Mouse (Mus musculus) hindbrain, embryonic 16.5 days (tissue): ENCODE measurements around the gene Rerg. TPM values are rescaled to one million over a fixed set of nuclear protein-coding genes. Genes with fewer than 3 reads are reported as not detected.
A peak's percentile ranks its signal among the peaks of the same experiment; 100 is the strongest.

ENCODE experiments used
- ATAC-seq: fragments of 200-750 bp; cut with Nextera tagmentation; 2 replicates; pipeline ENCODE4 v1.8.0; 2017; ENCODE audit warnings: moderate TSS enrichment, moderate library complexity
- H3K27ac ChIP-seq: fragments of 300-500 bp; sonication (generic); 2 replicates; pipeline ENCODE4 v1.5.1; 2014; ENCODE audit warnings: low read depth, mild to moderate bottlenecking, control low read depth, low read length, moderate library complexity
- H3K27me3 ChIP-seq: fragments of 300-500 bp; sonication (generic); replicated peaks from 2 replicates; pipeline ENCODE4 v1.6.1; 2014; ENCODE audit warnings: low read length; ENCODE audit not compliant: control insufficient read depth, insufficient read depth
- H3K36me3 ChIP-seq: fragments of 300-500 bp; sonication (generic); 2 replicates; pipeline ENCODE4 v1.6.1; 2014; ENCODE audit warnings: mild to moderate bottlenecking, low read length, moderate library complexity, mixed read lengths; ENCODE audit not compliant: control insufficient read depth, insufficient read depth
- H3K4me1 ChIP-seq: fragments of 300-500 bp; sonication (generic); 2 replicates; pipeline ENCODE4 v1.6.1; 2014; ENCODE audit warnings: low read depth, low read length; ENCODE audit not compliant: control insufficient read depth, insufficient read depth
- H3K4me2 ChIP-seq: fragments of 300-500 bp; sonication (generic); 2 replicates; pipeline ENCODE4 v1.6.1; 2014; ENCODE audit warnings: mild to moderate bottlenecking, low read length, control low read depth, moderate library complexity
- H3K4me3 ChIP-seq: fragments of 300-500 bp; sonication (generic); 2 replicates; pipeline ENCODE4 v1.5.1; 2014; ENCODE audit warnings: mild to moderate bottlenecking, low read length, control low read depth, moderate library complexity
- H3K9ac ChIP-seq: fragments of 300-500 bp; sonication (generic); 2 replicates; pipeline ENCODE4 v1.6.1; 2014; ENCODE audit warnings: low read depth, mild to moderate bottlenecking, control low read depth, low read length, moderate library complexity
- H3K9me3 ChIP-seq: fragments of 300-500 bp; sonication (generic); 2 replicates; pipeline ENCODE4 v1.6.1; 2014; ENCODE audit warnings: mild to moderate bottlenecking, low read length, moderate library complexity; ENCODE audit not compliant: control insufficient read depth
- WGBS: fragments of 180-500 bp; shearing (Covaris S2); extraction: QIAGEN DNeasy Blood & Tissue Kit; methylation state at CpG from one replicate; pipeline ENCODE4 v1.1.7; 2014; 5-methylcytosine and 5-hydroxymethylcytosine counted together
- polyA plus RNA-seq: library from polyadenylated mRNA; unstranded; fragments of >200 nt; fragmentation: Nextera tagmentation; extraction: Ambion mirVana; gene quantifications from 2 replicates; pipeline ENCODE4 v1.2.1, GENCODE M21; 2015

Rerg gene
- polyA plus RNA-seq, 1 experiment from 2014 or later: 9.0 TPM

- Histone ChIP-seq H3K9me3 (no peaks in the 10 kb centered on the region), H3K4me1 (no peaks in the 10 kb centered on the region), H3K27ac (no peak overlapping the region), H3K4me3 (no peak overlapping the region), H3K4me2 (no peak overlapping the region), H3K36me3 (no peaks in the 10 kb centered on the region), H3K9ac (no peak overlapping the region), H3K27me3 (no peaks in the 10 kb centered on the region)
- no peak for ATAC-seq
- WGBS: 96% methylated on average over 3 of the region's 3 CpGs
Observed at GRCm38 (mm10) chr6:137201166-137201565, 30.9 kb upstream of the Rerg start.

DNA sequence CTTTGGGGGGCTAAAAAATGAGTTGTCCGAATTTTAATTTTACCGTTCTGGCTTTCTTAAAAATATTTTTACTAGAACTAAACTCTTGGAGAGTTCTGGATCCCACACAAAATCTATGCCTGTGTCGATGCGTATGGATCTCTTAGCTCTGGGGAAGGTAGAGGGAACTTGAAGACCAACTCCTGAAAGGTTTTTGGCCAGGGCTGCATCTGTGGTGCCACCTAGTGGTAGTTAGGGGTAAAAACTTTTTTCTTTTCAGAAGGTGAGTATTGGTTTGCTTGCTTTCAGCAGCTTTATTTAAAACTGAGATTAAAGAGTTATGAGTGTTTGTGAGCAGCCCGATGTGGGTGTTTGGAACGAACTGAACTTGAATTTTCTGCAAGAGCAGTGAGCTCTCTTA, 21.8 kb upstream of the Rerg start:
- no peak for ATAC-seq

DNA sequence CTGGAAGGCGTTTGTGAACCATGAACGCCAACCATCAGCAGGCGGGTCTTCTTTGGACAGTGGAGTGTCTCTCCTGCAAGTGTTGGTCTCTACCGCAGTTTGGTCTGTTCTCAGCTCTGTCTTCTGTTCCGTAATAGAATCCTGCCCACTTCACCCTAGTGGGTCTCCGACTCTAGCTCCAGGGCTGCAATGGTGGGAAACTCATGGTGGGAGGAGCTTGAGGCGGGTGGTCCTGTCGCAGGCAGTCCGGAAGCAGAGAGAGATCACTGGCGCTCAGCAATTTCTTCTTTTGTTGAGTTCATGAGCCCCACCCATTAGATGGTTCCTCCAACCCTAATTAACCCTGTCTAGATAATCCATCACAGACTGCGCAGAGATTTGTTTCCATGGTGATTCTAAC, 20.7 kb upstream of the Rerg start:
- Histone ChIP-seq H3K4me1 (no peaks in the 10 kb centered on the region), H3K4me2 (no peak overlapping the region), H3K4me3 (no peak overlapping the region), H3K9me3 (no peaks in the 10 kb centered on the region), H3K9ac (no peak overlapping the region), H3K27ac (no peak overlapping the region), H3K27me3 (no peaks in the 10 kb centered on the region), H3K36me3 (no peaks in the 10 kb centered on the region)
- ATAC-seq: peak; percentile 29; the same call in 1 of the 2 replicates
- WGBS: 82% methylated on average over 11 of the region's 11 CpGs

More for the DNA sequence above, 21.8 kb upstream of the Rerg start:
- H3K4me3 ChIP-seq: no peak overlapping the region
- 24% methylated on average over 6 of the region's 6 CpGs for whole genome bisulfite sequencing
- no peaks in the 10 kb centered on the region for H3K27me3 ChIP-seq
- no peaks in the 10 kb centered on the region for H3K36me3 ChIP-seq
- no peak overlapping the region for H3K4me2 ChIP-seq
- no peaks in the 10 kb centered on the region for H3K9me3 ChIP-seq
- no peak overlapping the region for H3K27ac ChIP-seq
- no peak overlapping the region for H3K9ac ChIP-seq
- H3K4me1 ChIP-seq: no peaks in the 10 kb centered on the region

- Histone ChIP-seq H3K4me1 (no peaks in the 10 kb centered on the region), H3K9ac (no peak overlapping the region), H3K27ac (no peak overlapping the region), H3K9me3 (no peaks in the 10 kb centered on the region), H3K36me3 (no peaks in the 10 kb centered on the region), H3K4me3 (no peak overlapping the region), H3K27me3 (no peaks in the 10 kb centered on the region), H3K4me2 (no peak overlapping the region)
- 91% methylated on average over 6 of the region's 6 CpGs for WGBS
- no peak for ATAC-seq
Observed at GRCm38 (mm10) chr6:137190577-137190976, 20.3 kb upstream of the Rerg start.

GRCm38 (mm10) chr6:137188375-137188926, 18.2 kb upstream of the Rerg start:
- 47% methylated on average over 10 of the region's 11 CpGs for WGBS
- Histone ChIP-seq H3K9ac (no peak overlapping the region), H3K4me2 (no peak overlapping the region), H3K9me3 (no peaks in the 10 kb centered on the region), H3K36me3 (no peaks in the 10 kb centered on the region), H3K4me1 (no peaks in the 10 kb centered on the region), H3K4me3 (no peak overlapping the region), H3K27ac (no peak overlapping the region), H3K27me3 (no peaks in the 10 kb centered on the region)
- no peak for ATAC-seq

GRCm38 (mm10) chr6:137187426-137187825, 17.1 kb upstream of the Rerg start:
- H3K4me3 ChIP-seq: no peak overlapping the region
- 0 out of 2 replicates have a peak, but pooled peaks have one; percentile 53 for ATAC-seq
- 68% methylated on average over 3 of the region's 3 CpGs for WGBS
- H3K9ac ChIP-seq: no peak overlapping the region
- no peaks in the 10 kb centered on the region for H3K4me1 ChIP-seq
- no peak overlapping the region for H3K4me2 ChIP-seq
- no peaks in the 10 kb centered on the region for H3K27me3 ChIP-seq
- H3K9me3 ChIP-seq: no peaks in the 10 kb centered on the region
- no peaks in the 10 kb centered on the region for H3K36me3 ChIP-seq
- no peak overlapping the region for H3K27ac ChIP-seq

- no peak for ATAC-seq
- Histone ChIP-seq H3K27me3 (no peaks in the 10 kb centered on the region), H3K36me3 (no peaks in the 10 kb centered on the region), H3K4me1 (no peaks in the 10 kb centered on the region), H3K9ac (no peak overlapping the region), H3K9me3 (no peaks in the 10 kb centered on the region), H3K27ac (no peak overlapping the region), H3K4me2 (no peak overlapping the region), H3K4me3 (no peak overlapping the region)
- 75% methylated on average over 6 of the region's 6 CpGs for WGBS
Observed at GRCm38 (mm10) chr6:137180636-137181035, 10.3 kb upstream of the Rerg start.

- no peak overlapping the region for H3K9ac ChIP-seq
- H3K4me2 ChIP-seq: no peak overlapping the region
- no peak overlapping the region for H3K4me3 ChIP-seq
- H3K27me3 ChIP-seq: no peaks in the 10 kb centered on the region
- H3K4me1 ChIP-seq: no peaks in the 10 kb centered on the region
- H3K9me3 ChIP-seq: no peaks in the 10 kb centered on the region
- H3K36me3 ChIP-seq: no peaks in the 10 kb centered on the region
- ATAC-seq: no peak
- 66% methylated on average over 8 of the region's 8 CpGs for WGBS
- no peak overlapping the region for H3K27ac ChIP-seq
Observed at GRCm38 (mm10) chr6:137180115-137180514, 9.8 kb upstream of the Rerg start.

GRCm38 (mm10) chr6:137179026-137179425, 8.7 kb upstream of the Rerg start:
- Histone ChIP-seq H3K9ac (no peak overlapping the region), H3K4me2 (no peak overlapping the region), H3K36me3 (no peaks in the 10 kb centered on the region), H3K27ac (no peak overlapping the region), H3K27me3 (no peaks in the 10 kb centered on the region), H3K4me3 (no peak overlapping the region), H3K9me3 (no peaks in the 10 kb centered on the region), H3K4me1 (no peaks in the 10 kb centered on the region)
- no peak for ATAC-seq
- WGBS: 37% methylated on average over 3 of the region's 3 CpGs

- WGBS: 42% methylated on average over 7 of the region's 7 CpGs
- no peaks in the 10 kb centered on the region for H3K27me3 ChIP-seq
- no peak overlapping the region for H3K4me3 ChIP-seq
- ATAC-seq: no peak
- peaks cover 5% of the 10 kb centered on the region for H3K4me1 ChIP-seq
- H3K9me3 ChIP-seq: no peaks in the 10 kb centered on the region
- H3K36me3 ChIP-seq: no peaks in the 10 kb centered on the region
- H3K4me2 ChIP-seq: no peak overlapping the region
- no peak overlapping the region for H3K27ac ChIP-seq
- no peak overlapping the region for H3K9ac ChIP-seq
Observed at GRCm38 (mm10) chr6:137170646-137171045, 349 bp upstream of the Rerg start.
